ENCODE assay signal across 19 mouse cellular contexts in genomic region chr10:9790947-9791346, GRCm38 (mm10).
DNase-seq lines count a peak whose midpoint lies in the region; ATAC-seq and TF ChIP-seq lines count a peak whose summit lies in the region.
"Had no signal": no experiment of that assay in that cellular context is flagged by ENCODE, and none has a peak within 500 bp of the region (broad histone marks: within the 10 kb centered on the region; RNA-seq: fewer than 3 reads in every experiment).

No protein-coding gene starts in this region.

- H3K79me2 ChIP-seq in heart, adult 2 months (replicated peaks; ENCODE audit: control insufficient read depth, insufficient read depth, low read length) = no peaks in the 10 kb centered on the region

- H3K4me2 ChIP-seq in lung, embryonic 14.5 days = no peak overlapping the region
- H3K4me2 ChIP-seq in kidney, embryonic 14.5 days (replicated peaks; ENCODE audit: low read depth, low read length) = no peak overlapping the region
- H3K4me2 ChIP-seq: heart, embryonic 11.5 days; hindbrain, embryonic 15.5 days; liver, embryonic 12.5 days; neural tube, embryonic 15.5 days; stomach, embryonic 15.5 days had no signal

- H3K27ac ChIP-seq in heart, adult 2 months = no peak overlapping the region
- H3K27ac ChIP-seq in lung, embryonic 14.5 days (ENCODE audit: low read depth) = no peak overlapping the region
- no peak overlapping the region for H3K27ac ChIP-seq in kidney, embryonic 14.5 days (ENCODE audit: low read depth, low read length)
- H3K27ac ChIP-seq: hindbrain, embryonic 15.5 days; liver, embryonic 12.5 days; midbrain, embryonic 10.5 days; neural tube, embryonic 15.5 days; stomach, embryonic 15.5 days had no signal

- TF ChIP-seq EP300 in heart, adult 2 months (IDR thresholded peaks at IDR 0.05; ENCODE audit: insufficient read depth, low read depth, low read length) = no peak

- ATAC-seq in lung, embryonic 14.5 days (ENCODE audit: insufficient read depth) = no peak; the same call in 1 of the 2 replicates
- 0 out of 2 replicates have a peak, but pooled peaks have one; percentile 41 for ATAC-seq in megakaryocyte-erythroid progenitor cell, adult 5-6 weeks (replicated peaks; ENCODE audit: low FRiP score, low TSS enrichment, poor library complexity, severe bottlenecking)
- no peak for ATAC-seq in kidney, embryonic 14.5 days (ENCODE audit: low FRiP score, low TSS enrichment)
- ATAC-seq: liver, embryonic 12.5 days had no signal

- no peak for DNase-seq in heart, adult 2 months
- no peak for DNase-seq in heart, postnatal 10 days
- DNase-seq in lung, embryonic 14.5 days = peak; percentile 37
- DNase-seq in lung, postnatal 10 days = no peak
- no peak for DNase-seq in spleen, postnatal 14 days (ENCODE audit: low spot score in 2 of 2)
- DNase-seq: cerebellum, adult 9-10 months; gastrocnemius, postnatal 25 days; kidney, adult 18-20 months; layer of hippocampus, postnatal 36 days; left cerebral cortex, postnatal 4 days had no signal

- WGBS in heart, adult 2 months = 89% methylated on average over 3 of the region's 3 CpGs
- WGBS in lung, embryonic 14.5 days = 76% methylated on average over 3 of the region's 3 CpGs
- 85% methylated on average over 3 of the region's 3 CpGs for WGBS in kidney, embryonic 14.5 days

- H3K4me3 ChIP-seq in heart, adult 2 months = no peak overlapping the region
- H3K4me3 ChIP-seq in lung, embryonic 14.5 days (ENCODE audit: low read depth, low read length) = no peak overlapping the region
- H3K4me3 ChIP-seq in E14TG2a.4 (replicated peaks; ENCODE audit: low read length) = no peak overlapping the region
- H3K4me3 ChIP-seq in kidney, embryonic 14.5 days (ENCODE audit: low read length) = no peak overlapping the region
- H3K4me3 ChIP-seq: hindbrain, embryonic 15.5 days; liver, embryonic 12.5 days; midbrain, embryonic 10.5 days; neural tube, embryonic 15.5 days; stomach, embryonic 15.5 days had no signal

- H3K27me3 ChIP-seq in heart, adult 2 months (ENCODE audit: control insufficient read depth, insufficient read depth, low read length) = no peaks in the 10 kb centered on the region
- no peaks in the 10 kb centered on the region for H3K27me3 ChIP-seq in lung, embryonic 14.5 days (ENCODE audit: insufficient read depth, low read length)
- H3K27me3 ChIP-seq in E14TG2a.4 (ENCODE audit: insufficient read depth, low read length) = no peaks in the 10 kb centered on the region
- H3K27me3 ChIP-seq in kidney, embryonic 14.5 days (ENCODE audit: control insufficient read depth, insufficient read depth, low read length) = no peaks in the 10 kb centered on the region
- H3K27me3 ChIP-seq: hindbrain, embryonic 15.5 days; liver, embryonic 12.5 days; neural tube, embryonic 15.5 days; stomach, embryonic 15.5 days had no signal

- intact Hi-C loops in heart, adult 2 months (cut with DNase I) = no loop called here
- intact Hi-C loops in heart, postnatal 10 days (cut with DNase I) = no loop called here

- no peaks in the 10 kb centered on the region for H3K9me3 ChIP-seq in lung, embryonic 14.5 days (ENCODE audit: low read depth, low read length)
- H3K9me3 ChIP-seq in E14TG2a.4 (ENCODE audit: low read length) = no peaks in the 10 kb centered on the region
- H3K9me3 ChIP-seq in kidney, embryonic 14.5 days (ENCODE audit: control insufficient read depth, low read length) = no peaks in the 10 kb centered on the region
- H3K9me3 ChIP-seq: hindbrain, embryonic 15.5 days; liver, embryonic 12.5 days; midbrain, embryonic 10.5 days; neural tube, embryonic 15.5 days; stomach, embryonic 15.5 days had no signal

- H3K9ac ChIP-seq in heart, adult 2 months (ENCODE audit: low read depth, low read length) = no peak overlapping the region
- H3K9ac ChIP-seq in lung, embryonic 14.5 days = no peak overlapping the region
- no peak overlapping the region for H3K9ac ChIP-seq in kidney, embryonic 14.5 days (ENCODE audit: low read depth, low read length)
- H3K9ac ChIP-seq: hindbrain, embryonic 15.5 days; liver, embryonic 12.5 days; neural tube, embryonic 15.5 days; stomach, embryonic 15.5 days had no signal

- peak; percentile 51 for TF ChIP-seq CTCF in heart, adult 2 months (IDR thresholded peaks at IDR 0.05)
- TF ChIP-seq CTCF in lung, embryonic 14.5 days (IDR thresholded peaks at IDR 0.05; ENCODE audit: low read depth) = peak; percentile 35; the same call in 1 of the 2 replicates
- peak; percentile 38 for TF ChIP-seq CTCF in E14TG2a.4 (conservative IDR thresholded peaks at IDR 0.05; ENCODE audit: low read length)

- no peak for TF ChIP-seq POLR2A in heart, adult 2 months (IDR thresholded peaks at IDR 0.05; ENCODE audit: insufficient read depth, low read depth, low read length)

- H3K36me3 ChIP-seq in heart, adult 2 months (ENCODE audit: control insufficient read depth, insufficient read depth, low read length) = no peaks in the 10 kb centered on the region; the same call in 1 of the 2 replicates
- peaks cover 14% of the 10 kb centered on the region; the same call in 1 of the 2 replicates for H3K36me3 ChIP-seq in lung, embryonic 14.5 days (ENCODE audit: insufficient read depth)
- H3K36me3 ChIP-seq in E14TG2a.4 (ENCODE audit: insufficient read depth, low read length) = no peaks in the 10 kb centered on the region
- H3K36me3 ChIP-seq in kidney, embryonic 14.5 days (ENCODE audit: control insufficient read depth, insufficient read depth, low read length) = peaks cover 2% of the 10 kb centered on the region; the same call in 1 of the 2 replicates

- H3K4me1 ChIP-seq in heart, adult 2 months (ENCODE audit: control insufficient read depth, insufficient read depth, low read length) = no peaks in the 10 kb centered on the region
- H3K4me1 ChIP-seq in lung, embryonic 14.5 days (ENCODE audit: insufficient read depth) = no peaks in the 10 kb centered on the region
- peaks cover 14% of the 10 kb centered on the region for H3K4me1 ChIP-seq in E14TG2a.4 (replicated peaks; ENCODE audit: low read depth, low read length)
- no peaks in the 10 kb centered on the region for H3K4me1 ChIP-seq in kidney, embryonic 14.5 days (ENCODE audit: control insufficient read depth, insufficient read depth, low read length)
- H3K4me1 ChIP-seq: hindbrain, embryonic 15.5 days; midbrain, embryonic 10.5 days; neural tube, embryonic 15.5 days; stomach, embryonic 15.5 days had no signal
